Mouse (Mus musculus): ENCODE data around the gene Capn8.

Gene Capn8

GRCm38 (mm10) chr1:182678151-182678550 lies 113.3 kb downstream of the Capn8 start:
- DNase-seq (ENCODE audit: low read depth): no peak

- no peak for DNase-seq (ENCODE audit: low read depth)
These were observed 114.4 kb downstream of the Capn8 start for GRCm38 (mm10) chr1:182679169-182679568.

- no peak for DNase-seq (ENCODE audit: low read depth)
These were observed 114.8 kb downstream of the Capn8 start for GRCm38 (mm10) chr1:182679582-182679981.
